Mouse (Mus musculus) heart, embryonic 16.5 days (tissue): ENCODE results near the gene Slc22a23. TPM values are rescaled to one million over a fixed set of nuclear protein-coding genes. Genes with fewer than 3 reads are reported as not detected.
A peak's percentile ranks its signal among the peaks of the same experiment; 100 is the strongest.

Experiments used
- ATAC-seq: fragments of 200-750 bp; cut with Nextera tagmentation; replicated peaks from 2 replicates; pipeline ENCODE4 v1.8.0; 2017; ENCODE audit warnings: moderate number of reproducible peaks; ENCODE audit not compliant: insufficient read depth, low FRiP score; ENCODE audit errors: extremely low read depth
- H3K27ac ChIP-seq: fragments of 300-500 bp; sonication (generic); 2 replicates; pipeline ENCODE4 v1.5.1; 2014; ENCODE audit warnings: mild to moderate bottlenecking, low read length, control low read depth, moderate library complexity
- H3K27me3 ChIP-seq: fragments of 300-500 bp; sonication (generic); 2 replicates; pipeline ENCODE4 v1.6.1; 2014; ENCODE audit warnings: low read length, mixed read lengths; ENCODE audit not compliant: control insufficient read depth, insufficient read depth
- H3K36me3 ChIP-seq: fragments of 300-500 bp; sonication (generic); 2 replicates; pipeline ENCODE4 v1.6.1; 2014; ENCODE audit not compliant: control insufficient read depth, insufficient read depth
- H3K4me1 ChIP-seq: fragments of 300-500 bp; sonication (generic); 2 replicates; pipeline ENCODE4 v1.6.1; 2014; ENCODE audit warnings: low read length, mixed read lengths; ENCODE audit not compliant: control insufficient read depth, insufficient read depth
- H3K4me2 ChIP-seq: fragments of 300-500 bp; sonication (generic); 2 replicates; pipeline ENCODE4 v1.6.1; 2014; ENCODE audit warnings: low read depth, mild to moderate bottlenecking, control low read depth, low read length
- H3K4me3 ChIP-seq: fragments of 300-500 bp; sonication (generic); 2 replicates; pipeline ENCODE4 v1.5.1; 2014; ENCODE audit warnings: mild to moderate bottlenecking, control low read depth, low read length
- H3K9ac ChIP-seq: fragments of 300-500 bp; sonication (generic); 2 replicates; pipeline ENCODE4 v1.6.1; 2014; ENCODE audit warnings: low read length, control low read depth
- H3K9me3 ChIP-seq: fragments of 300-500 bp; sonication (generic); replicated peaks from 2 replicates; pipeline ENCODE4 v1.6.1; 2016; ENCODE audit warnings: low read length; ENCODE audit not compliant: control insufficient read depth
- WGBS: fragments of 180-500 bp; shearing (Covaris S2); extraction: QIAGEN DNeasy Blood & Tissue Kit; methylation state at CpG from one replicate; pipeline ENCODE4 v1.1.7; 2014; 5-methylcytosine and 5-hydroxymethylcytosine counted together
- polyA plus RNA-seq: library from polyadenylated mRNA; unstranded; fragments of >200 nt; fragmentation: Nextera tagmentation; extraction: Ambion mirVana; gene quantifications from 2 replicates; pipeline ENCODE4 v1.2.1, GENCODE M21; 2015

Gene Slc22a23
- polyA plus RNA-seq, 1 experiment from 2014 or later, result 3.3 TPM

GRCm38 (mm10) chr13:34242211-34242610 is 102.8 kb downstream of the Slc22a23 start:
- Histone ChIP-seq H3K4me1 (peaks cover 3% of the 10 kb centered on the region; the same call in 1 of the 2 replicates), H3K36me3 (no peaks in the 10 kb centered on the region), H3K9me3 (no peaks in the 10 kb centered on the region), H3K27me3 (no peaks in the 10 kb centered on the region), H3K27ac (no peak overlapping the region), H3K9ac (no peak overlapping the region), H3K4me2 (no peak overlapping the region), H3K4me3 (no peak overlapping the region)
- 46% methylated on average over 3 of the region's 3 CpGs for WGBS
- ATAC-seq, result no peak

DNA sequence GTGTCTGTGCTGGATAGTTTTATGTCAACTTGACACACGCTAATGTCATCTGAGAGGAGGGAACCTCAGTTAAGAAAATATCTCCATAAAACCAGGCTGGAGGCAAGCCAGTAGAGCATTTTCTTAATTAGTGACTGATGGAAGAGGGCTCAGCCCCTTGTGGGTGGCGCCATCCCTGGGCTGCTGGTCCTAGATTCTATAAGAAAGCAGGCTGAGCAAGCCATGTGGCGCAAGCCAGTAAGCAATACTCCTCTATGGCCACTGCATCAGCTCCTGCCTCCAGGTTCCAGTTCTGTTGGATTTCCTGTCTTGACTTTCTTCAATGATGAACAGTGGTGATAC is 104.9 kb downstream of the Slc22a23 start:
- Histone ChIP-seq H3K27me3 (no peaks in the 10 kb centered on the region), H3K36me3 (no peaks in the 10 kb centered on the region), H3K4me3 (no peak overlapping the region), H3K4me1 (peaks cover 3% of the 10 kb centered on the region; the same call in 1 of the 2 replicates), H3K27ac (no peak overlapping the region), H3K4me2 (no peak overlapping the region), H3K9ac (no peak overlapping the region), H3K9me3 (no peaks in the 10 kb centered on the region)
- 83% methylated on average over 3 of the region's 3 CpGs for WGBS
- ATAC-seq, result no peak

DNA sequence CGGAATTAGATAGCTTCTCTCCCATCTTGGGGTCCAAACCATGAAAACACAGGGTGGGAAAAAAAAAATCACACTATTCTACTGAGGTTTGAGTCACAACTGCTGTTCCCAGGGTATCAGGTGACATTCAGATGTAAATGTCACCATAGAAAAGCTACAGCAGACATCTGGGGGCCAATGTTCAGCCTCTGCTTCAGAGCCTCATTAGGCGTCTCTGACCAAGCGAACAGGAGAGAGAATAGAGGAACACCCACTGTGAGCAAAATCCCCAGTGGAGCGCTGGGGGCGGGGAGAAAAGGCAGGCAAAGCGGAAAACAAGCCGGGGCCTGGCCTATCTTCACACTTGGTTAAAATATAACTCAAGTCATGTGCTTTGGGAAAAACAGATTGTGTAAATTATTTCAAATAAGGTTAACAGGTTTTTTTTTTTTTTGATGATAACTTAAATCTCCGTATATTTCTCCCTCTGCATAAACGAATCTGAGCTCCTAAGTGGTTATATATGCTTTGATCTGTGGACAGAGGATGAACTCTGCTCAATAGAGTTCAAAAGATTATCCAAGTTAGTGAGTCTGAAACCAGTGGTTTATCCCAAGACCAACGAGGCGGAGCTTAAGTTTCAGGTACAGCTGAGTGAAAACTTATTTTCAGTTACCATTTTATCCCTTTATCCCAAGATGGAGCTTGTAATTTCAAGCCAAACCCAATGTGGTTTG is 105.5 kb downstream of the Slc22a23 start:
- WGBS, result 56% methylated on average over 11 of the region's 11 CpGs

GRCm38 (mm10) chr13:34238646-34239290 is 106.2 kb downstream of the Slc22a23 start:
- Histone ChIP-seq H3K27ac (peak overlapping the region; percentile 2; the same call in 1 of the 2 replicates), H3K27me3 (no peaks in the 10 kb centered on the region), H3K4me3 (no peak overlapping the region), H3K9me3 (no peaks in the 10 kb centered on the region), H3K4me2 (no peak overlapping the region), H3K9ac (no peak overlapping the region), H3K36me3 (no peaks in the 10 kb centered on the region), H3K4me1 (peaks cover 3% of the 10 kb centered on the region; the same call in 1 of the 2 replicates)
- no peak for ATAC-seq
- WGBS, result 33% methylated on average over 14 of the region's 14 CpGs

More for the DNA sequence above, 105.5 kb downstream of the Slc22a23 start:
- Histone ChIP-seq H3K4me2 (no peak overlapping the region), H3K36me3 (no peaks in the 10 kb centered on the region), H3K4me3 (no peak overlapping the region), H3K27ac (no peak overlapping the region), H3K9me3 (no peaks in the 10 kb centered on the region), H3K4me1 (peaks cover 3% of the 10 kb centered on the region; the same call in 1 of the 2 replicates), H3K9ac (no peak overlapping the region), H3K27me3 (no peaks in the 10 kb centered on the region)
- ATAC-seq, result no peak

GRCm38 (mm10) chr13:34235056-34235455 is 109.9 kb downstream of the Slc22a23 start:
- no peaks in the 10 kb centered on the region for H3K36me3 ChIP-seq

DNA sequence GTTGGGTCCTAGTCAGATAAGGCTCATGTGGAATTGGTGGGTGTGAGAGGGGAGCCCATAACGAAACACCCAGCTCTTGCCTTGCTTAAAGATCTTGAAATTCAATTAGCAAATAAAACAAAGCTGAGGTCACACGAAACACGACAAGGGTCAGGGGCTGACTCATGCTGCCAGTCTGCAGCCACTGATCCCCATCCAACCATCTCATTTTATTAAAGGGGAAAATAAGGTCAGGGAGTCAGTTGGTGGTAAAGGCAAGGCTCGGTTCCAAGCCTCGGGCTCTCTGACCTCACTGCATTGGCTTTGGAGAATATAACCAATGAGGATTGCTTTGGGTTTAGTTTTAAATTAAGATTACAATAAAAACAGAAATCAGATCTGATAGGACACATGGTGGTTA is 110.5 kb downstream of the Slc22a23 start:
- Histone ChIP-seq H3K4me3 (no peak overlapping the region), H3K27ac (no peak overlapping the region), H3K27me3 (no peaks in the 10 kb centered on the region), H3K4me2 (no peak overlapping the region), H3K9me3 (no peaks in the 10 kb centered on the region), H3K4me1 (no peaks in the 10 kb centered on the region), H3K36me3 (no peaks in the 10 kb centered on the region), H3K9ac (no peak overlapping the region)
- no peak for ATAC-seq
- WGBS, result 75% methylated on average over 5 of the region's 5 CpGs

More at GRCm38 (mm10) chr13:34235056-34235455, 109.9 kb downstream of the Slc22a23 start:
- Histone ChIP-seq H3K9ac (no peak overlapping the region), H3K4me3 (no peak overlapping the region), H3K4me2 (no peak overlapping the region), H3K4me1 (no peaks in the 10 kb centered on the region), H3K9me3 (no peaks in the 10 kb centered on the region), H3K27ac (no peak overlapping the region), H3K27me3 (no peaks in the 10 kb centered on the region)
- no peak for ATAC-seq
- WGBS, result 94% methylated on average over 6 of the region's 6 CpGs

- ATAC-seq, result no peak
- no peak overlapping the region for H3K4me2 ChIP-seq
- H3K9ac ChIP-seq, result no peak overlapping the region
- H3K27ac ChIP-seq, result no peak overlapping the region
- no peaks in the 10 kb centered on the region for H3K27me3 ChIP-seq
- H3K4me3 ChIP-seq, result no peak overlapping the region
- 0 out of 2 replicates have a peak, but pooled peaks cover 3% of the 10 kb centered on the region for H3K4me1 ChIP-seq
- 62% methylated on average over 6 of the region's 6 CpGs for WGBS
- no peaks in the 10 kb centered on the region for H3K36me3 ChIP-seq
- H3K9me3 ChIP-seq, result no peaks in the 10 kb centered on the region
Observed at GRCm38 (mm10) chr13:34232992-34233391, 112.0 kb downstream of the Slc22a23 start.

GRCm38 (mm10) chr13:34228905-34229304 is 116.1 kb downstream of the Slc22a23 start:
- Histone ChIP-seq H3K4me3 (no peak overlapping the region), H3K9me3 (no peaks in the 10 kb centered on the region), H3K9ac (no peak overlapping the region), H3K36me3 (no peaks in the 10 kb centered on the region), H3K27me3 (no peaks in the 10 kb centered on the region), H3K4me2 (no peak overlapping the region), H3K27ac (no peak overlapping the region), H3K4me1 (peaks cover 7% of the 10 kb centered on the region; the same call in 1 of the 2 replicates)
- ATAC-seq, result no peak
- 60% methylated on average over 4 of the region's 4 CpGs for WGBS
